Mouse (Mus musculus): ENCODE data around the gene Camkk2.

GRCm38 (mm10) chr5:122780791-122781432, 1.7 kb upstream of the Camkk2 start:
- TF ChIP-seq POLR2A (IDR thresholded peaks at IDR 0.05; ENCODE audit: low read depth, low read length) (no peak), CTCF (IDR thresholded peaks at IDR 0.05; ENCODE audit: extremely low read depth, insufficient read depth, insufficient read length, insufficient replicate concordance) (no peak)
